In the genomic region with DNA sequence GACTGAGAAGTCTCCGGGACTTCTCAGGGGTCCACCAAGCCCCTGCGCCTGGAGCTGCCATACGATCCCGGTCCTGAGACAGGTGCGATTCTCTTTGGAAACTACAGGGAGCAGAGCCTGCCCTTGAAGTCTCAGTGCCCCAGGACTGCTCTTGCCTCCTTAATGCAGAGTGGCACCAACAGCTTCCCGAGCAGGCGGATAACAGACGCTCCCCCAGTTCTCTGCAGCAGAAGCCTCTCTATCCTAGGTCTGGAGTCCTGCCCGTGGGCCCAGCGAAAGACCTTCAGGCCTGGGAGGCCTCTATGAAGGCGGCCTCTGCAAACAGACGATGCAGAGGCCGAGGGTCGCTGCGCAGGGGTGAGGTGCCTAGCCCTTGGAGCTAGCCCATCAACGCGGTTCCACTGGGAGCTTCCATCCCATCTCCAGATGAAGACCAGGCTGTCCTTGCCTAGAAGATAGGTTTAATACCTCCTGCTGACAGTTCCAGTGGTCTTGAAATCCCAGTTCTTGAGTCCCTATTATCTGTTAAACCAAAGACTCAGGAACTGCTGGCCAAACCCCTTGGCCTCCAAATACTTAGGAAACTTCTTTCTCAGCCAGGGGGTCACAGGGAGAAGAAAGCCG, we compare ENCODE assay signal across 8 mouse cellular contexts. TPM values are rescaled to one million over a fixed set of nuclear protein-coding genes. Genes with fewer than 3 reads are reported as not detected.
DNase-seq lines count a peak whose midpoint lies in the region; ATAC-seq lines count a peak whose summit lies in the region.

No protein-coding gene starts in this region.

- DNase-seq in cerebellum, postnatal 10 days, result peak; percentile 20 to 38
- DNase-seq in cerebellum, adult 11-12 months, result no peak
- DNase-seq in hindbrain, embryonic 11.5 days (ENCODE audit: low spot score), result peak; percentile 67
- DNase-seq in hindbrain, embryonic 14.5 days (ENCODE audit: low spot score), result no peak
- DNase-seq in right cerebral cortex, postnatal 10 days (ENCODE audit: low spot score in 2 of 2), result no peak
- DNase-seq in frontal cortex, postnatal 25 days (ENCODE audit: low spot score in 2 of 2), result no peak

- H3K27ac ChIP-seq in hindbrain, embryonic 11.5 days (ENCODE audit: low read depth, low read length), result peak overlapping the region; percentile 24; the same call in 1 of the 2 replicates
- no peak overlapping the region for H3K27ac ChIP-seq in hindbrain, embryonic 14.5 days
- H3K27ac ChIP-seq in embryonic facial prominence, embryonic 12.5 days, result peak overlapping the region; percentile 87
- H3K27ac ChIP-seq in limb, embryonic 15.5 days, result peak overlapping the region; percentile 57

- no peak for ATAC-seq in hindbrain, embryonic 11.5 days (ENCODE audit: low FRiP score)
- no peak for ATAC-seq in hindbrain, embryonic 14.5 days (ENCODE audit: low FRiP score)
- no peak for ATAC-seq in embryonic facial prominence, embryonic 12.5 days (ENCODE audit: insufficient number of reproducible peaks, insufficient read depth, low FRiP score, low TSS enrichment)
- ATAC-seq in limb, embryonic 15.5 days (ENCODE audit: insufficient number of reproducible peaks, low FRiP score, low TSS enrichment, low read depth), result 0 out of 2 replicates have a peak, but pooled peaks have one; percentile 13

- no peaks in the 10 kb centered on the region for H3K9me3 ChIP-seq in hindbrain, embryonic 11.5 days (ENCODE audit: control insufficient read depth, low read length)
- H3K9me3 ChIP-seq in hindbrain, embryonic 14.5 days (ENCODE audit: control insufficient read depth, low read length), result no peaks in the 10 kb centered on the region
- no peaks in the 10 kb centered on the region for H3K9me3 ChIP-seq in embryonic facial prominence, embryonic 12.5 days
- no peaks in the 10 kb centered on the region for H3K9me3 ChIP-seq in limb, embryonic 15.5 days

- H3K9ac ChIP-seq in hindbrain, embryonic 11.5 days (ENCODE audit: low read depth, low read length), result peak overlapping the region; percentile 44
- H3K9ac ChIP-seq in hindbrain, embryonic 14.5 days, result no peak overlapping the region
- H3K9ac ChIP-seq in embryonic facial prominence, embryonic 12.5 days, result peak overlapping the region; percentile 75
- H3K9ac ChIP-seq in limb, embryonic 15.5 days, result 0 out of 2 replicates have a peak overlapping the region, but pooled peaks have one; percentile 0

- WGBS in hindbrain, embryonic 11.5 days, result 1% methylated on average over 18 of the region's 18 CpGs
- 1% methylated on average over 18 of the region's 18 CpGs for WGBS in hindbrain, embryonic 14.5 days
- 3% methylated on average over 18 of the region's 18 CpGs for WGBS in embryonic facial prominence, embryonic 12.5 days
- 12% methylated on average over 18 of the region's 18 CpGs for WGBS in limb, embryonic 15.5 days

- H3K4me1 ChIP-seq in hindbrain, embryonic 11.5 days (replicated peaks; ENCODE audit: control insufficient read depth, insufficient read depth, low read length), result 0 out of 2 replicates have a peak, but pooled peaks cover 2% of the 10 kb centered on the region
- H3K4me1 ChIP-seq in hindbrain, embryonic 14.5 days (replicated peaks; ENCODE audit: control insufficient read depth, insufficient read depth, low read length), result no peaks in the 10 kb centered on the region
- peaks cover 39% of the 10 kb centered on the region; the same call in 1 of the 2 replicates for H3K4me1 ChIP-seq in embryonic facial prominence, embryonic 12.5 days
- peaks cover 40% of the 10 kb centered on the region for H3K4me1 ChIP-seq in limb, embryonic 15.5 days

- H3K27me3 ChIP-seq in hindbrain, embryonic 11.5 days (ENCODE audit: control insufficient read depth, insufficient read depth, low read length), result peaks cover 81% of the 10 kb centered on the region
- peaks cover 95% of the 10 kb centered on the region for H3K27me3 ChIP-seq in hindbrain, embryonic 14.5 days (ENCODE audit: control insufficient read depth, insufficient read depth, low read length)
- peaks cover 11% of the 10 kb centered on the region; the same call in 1 of the 2 replicates for H3K27me3 ChIP-seq in embryonic facial prominence, embryonic 12.5 days
- H3K27me3 ChIP-seq in limb, embryonic 15.5 days, result peaks cover 60% of the 10 kb centered on the region

- no peaks in the 10 kb centered on the region for H3K36me3 ChIP-seq in hindbrain, embryonic 11.5 days (ENCODE audit: control insufficient read depth, insufficient read depth, low read length)
- H3K36me3 ChIP-seq in hindbrain, embryonic 14.5 days (replicated peaks; ENCODE audit: control insufficient read depth, insufficient read depth), result no peaks in the 10 kb centered on the region
- H3K36me3 ChIP-seq in embryonic facial prominence, embryonic 12.5 days, result peaks cover 12% of the 10 kb centered on the region
- H3K36me3 ChIP-seq in limb, embryonic 15.5 days, result no peaks in the 10 kb centered on the region

- H3K4me3 ChIP-seq in hindbrain, embryonic 11.5 days (ENCODE audit: low read depth, low read length), result peak overlapping the region; percentile 24
- no peak overlapping the region for H3K4me3 ChIP-seq in hindbrain, embryonic 14.5 days (replicated peaks; ENCODE audit: low read length)
- H3K4me3 ChIP-seq in embryonic facial prominence, embryonic 12.5 days, result peak overlapping the region; percentile 44
- peak overlapping the region; percentile 29 for H3K4me3 ChIP-seq in limb, embryonic 15.5 days

- H3K4me2 ChIP-seq in hindbrain, embryonic 11.5 days (replicated peaks; ENCODE audit: low read depth, low read length), result peak overlapping the region; percentile 25
- H3K4me2 ChIP-seq in hindbrain, embryonic 14.5 days (replicated peaks), result no peak overlapping the region; the same call in 1 of the 2 replicates
- H3K4me2 ChIP-seq in embryonic facial prominence, embryonic 12.5 days (replicated peaks), result peak overlapping the region; percentile 67
- H3K4me2 ChIP-seq in limb, embryonic 15.5 days, result peak overlapping the region; percentile 28

RNA-seq across cellular contexts. Expression of a gene that starts 13.6 kb away (rescaled TPM):
- polyA plus RNA-seq in hindbrain, embryonic 11.5 days (2014; fragmentation: Nextera tagmentation; extraction: Ambion mirVana), result 24.6 and 28.8 TPM in 2 replicates
- 0.43 and 0.53 TPM in 2 replicates for polyA plus RNA-seq in hindbrain, embryonic 14.5 days (2014; fragmentation: Nextera tagmentation; extraction: Ambion mirVana)
- polyA plus RNA-seq in embryonic facial prominence, embryonic 12.5 days (2016; fragmentation: Nextera tagmentation; extraction: Ambion mirVana), result 73.0 and 75.3 TPM in 2 replicates
- polyA plus RNA-seq in limb, embryonic 15.5 days (2015; fragmentation: Nextera tagmentation; extraction: Ambion mirVana), result 28.2 and 34.3 TPM in 2 replicates

Comparison
In these comparisons a context has a peak if more than half of its experiments do, and no peak if none do; other contexts are left out.
1. DNase-seq: peak in cerebellum, postnatal 10 days (2 of 2) and hindbrain, embryonic 11.5 days (single experiment); none in cerebellum, adult 11-12 months (single experiment), hindbrain, embryonic 14.5 days (single experiment), right cerebral cortex, postnatal 10 days (0 of 2) and frontal cortex, postnatal 25 days (0 of 2).
2. RNA of a gene that starts 13.6 kb away (polyA plus RNA-seq): 73.0 to 75.3 TPM in embryonic facial prominence, embryonic 12.5 days, 28.2 to 34.3 TPM in limb, embryonic 15.5 days and 24.6 to 28.8 TPM in hindbrain, embryonic 11.5 days; 0.43 to 0.53 TPM in hindbrain, embryonic 14.5 days; every median in the first group is over 10 times any median in the second.